Mouse (Mus musculus) macrophage (primary cell): Measurements from ENCODE around the gene Naxd. TPM values are rescaled to one million over a fixed set of nuclear protein-coding genes. Genes with fewer than 3 reads are reported as not detected.
"Not testable (repeated sequence)": the region's sequence is repeated elsewhere in the genome, so short reads cannot be mapped to it uniquely, and the experiment has no call there.

Source experiments
- H3K27ac ChIP-seq: fragments of 350-480 bp; formaldehyde crosslinking; 2 replicates; pipeline ENCODE4 v1.9.0; 2021
- H3K36me3 ChIP-seq: fragments of 350-480 bp; formaldehyde crosslinking; 2 replicates; pipeline ENCODE4 v1.9.0; 2021; ENCODE audit errors: inconsistent target
- H3K4me3 ChIP-seq: fragments of 350-480 bp; formaldehyde crosslinking; 2 replicates; pipeline ENCODE4 v1.9.0; 2021; ENCODE audit errors: inconsistent target
- H3K79me2 ChIP-seq: fragments of 350-480 bp; formaldehyde crosslinking; 2 replicates; pipeline ENCODE4 v1.9.0; 2021; ENCODE audit errors: inconsistent target
- WGBS: methylation state at CpG from one replicate; pipeline ENCODE4 v1.1.7; 2026; ENCODE audit warnings: inconsistent platforms; ENCODE audit not compliant: missing documents; 5-methylcytosine and 5-hydroxymethylcytosine counted together
- polyA plus RNA-seq: library from polyadenylated mRNA; stranded (reverse); fragments of 250-400 nt; gene quantifications from 3 replicates; pipeline ENCODE4 v1.2.4, GENCODE M21; 2018; ENCODE audit warnings: inconsistent platforms

Gene Naxd
- polyA plus RNA-seq, 1 experiment from 2014 or later, result 30.7 TPM

- H3K4me3 ChIP-seq, result no peak overlapping the region
- H3K27ac ChIP-seq, result no peak overlapping the region
- no peaks in the 10 kb centered on the region for H3K36me3 ChIP-seq
- 32% methylated on average over 22 of the region's 23 CpGs for WGBS
- H3K79me2 ChIP-seq, result peaks cover 43% of the 10 kb centered on the region
These were observed 18.3 kb upstream of the Naxd start for GRCm38 (mm10) chr8:11478807-11479527.

GRCm38 (mm10) chr8:11479591-11479990 is 17.7 kb upstream of the Naxd start:
- Histone ChIP-seq H3K4me3 (no peak overlapping the region), H3K36me3 (no peaks in the 10 kb centered on the region), H3K79me2 (peaks cover 37% of the 10 kb centered on the region), H3K27ac (no peak overlapping the region)
- 76% methylated on average over 14 of the region's 14 CpGs for WGBS

GRCm38 (mm10) chr8:11481876-11482275 is 15.4 kb upstream of the Naxd start:
- no peak overlapping the region for H3K27ac ChIP-seq
- WGBS, result 93% methylated on average over 3 of the region's 3 CpGs
- H3K79me2 ChIP-seq, result peaks cover 14% of the 10 kb centered on the region; the same call in 1 of the 2 replicates
- no peak overlapping the region for H3K4me3 ChIP-seq
- H3K36me3 ChIP-seq, result no peaks in the 10 kb centered on the region

- Histone ChIP-seq H3K36me3 (no peaks in the 10 kb centered on the region), H3K79me2 (peaks cover 8% of the 10 kb centered on the region; the same call in 1 of the 2 replicates), H3K4me3 (no peak overlapping the region), H3K27ac (no peak overlapping the region)
- 72% methylated on average over 2 of the region's 3 CpGs for WGBS
These were observed 14.8 kb upstream of the Naxd start for GRCm38 (mm10) chr8:11482537-11482936.

GRCm38 (mm10) chr8:11486142-11486541 is 11.2 kb upstream of the Naxd start:
- Histone ChIP-seq H3K36me3 (no peaks in the 10 kb centered on the region), H3K27ac (no peak overlapping the region), H3K79me2 (no peaks in the 10 kb centered on the region), H3K4me3 (no peak overlapping the region)
- whole genome bisulfite sequencing, result 18% methylated on average over 7 of the region's 7 CpGs

GRCm38 (mm10) chr8:11487229-11487628 is 10.1 kb upstream of the Naxd start:
- no peaks in the 10 kb centered on the region for H3K79me2 ChIP-seq
- H3K27ac ChIP-seq, result no peak overlapping the region
- no peak overlapping the region for H3K4me3 ChIP-seq
- H3K36me3 ChIP-seq, result no peaks in the 10 kb centered on the region
- 38% methylated on average over 4 of the region's 4 CpGs for WGBS

- H3K4me3 ChIP-seq, H3K27ac ChIP-seq, H3K36me3 ChIP-seq, H3K79me2 ChIP-seq: not testable (repeated sequence)
- WGBS, result 100% methylated on average over 2 of the region's 2 CpGs
These were observed 5.0 kb upstream of the Naxd start for GRCm38 (mm10) chr8:11492340-11492739.

- 80% methylated on average over 12 of the region's 12 CpGs for WGBS
- Histone ChIP-seq H3K79me2 (peaks cover 53% of the 10 kb centered on the region), H3K4me3 (peak overlapping the region; percentile 82), H3K36me3 (peaks cover 10% of the 10 kb centered on the region), H3K27ac (no peak overlapping the region)
These were observed 975 bp downstream of the Naxd start for GRCm38 (mm10) chr8:11498281-11498680.

- peak overlapping the region; percentile 82; the same call in 1 of the 2 replicates for H3K4me3 ChIP-seq
- H3K36me3 ChIP-seq, result peaks cover 17% of the 10 kb centered on the region
- H3K79me2 ChIP-seq, result peaks cover 53% of the 10 kb centered on the region
- 78% methylated on average over 4 of the region's 4 CpGs for WGBS
- no peak overlapping the region for H3K27ac ChIP-seq
These were observed 1.6 kb downstream of the Naxd start for GRCm38 (mm10) chr8:11498786-11499485.

GRCm38 (mm10) chr8:11503476-11504232 is 6.3 kb downstream of the Naxd start:
- H3K36me3 ChIP-seq, result peaks cover 57% of the 10 kb centered on the region
- H3K27ac ChIP-seq, result no peak overlapping the region
- H3K79me2 ChIP-seq, result peaks cover 42% of the 10 kb centered on the region
- no peak overlapping the region for H3K4me3 ChIP-seq
- WGBS, result 84% methylated on average over 13 of the region's 13 CpGs

- H3K4me3 ChIP-seq, result no peak overlapping the region
- peaks cover 18% of the 10 kb centered on the region for H3K79me2 ChIP-seq
- H3K27ac ChIP-seq, result no peak overlapping the region
- WGBS, result 96% methylated on average over 14 of the region's 14 CpGs
- peaks cover 81% of the 10 kb centered on the region for H3K36me3 ChIP-seq
These were observed 8.8 kb downstream of the Naxd start for GRCm38 (mm10) chr8:11506074-11506473.

GRCm38 (mm10) chr8:11506802-11507201 is 9.5 kb downstream of the Naxd start:
- Histone ChIP-seq H3K4me3 (no peak overlapping the region), H3K27ac (no peak overlapping the region), H3K36me3 (peaks cover 88% of the 10 kb centered on the region), H3K79me2 (peaks cover 10% of the 10 kb centered on the region)
- 59% methylated on average over 6 of the region's 6 CpGs for WGBS

GRCm38 (mm10) chr8:11508880-11509279 is 11.6 kb downstream of the Naxd start:
- WGBS, result 96% methylated on average over 10 of the region's 10 CpGs
- H3K4me3 ChIP-seq, result no peak overlapping the region
- H3K36me3 ChIP-seq, result peaks cover 93% of the 10 kb centered on the region
- no peaks in the 10 kb centered on the region for H3K79me2 ChIP-seq
- no peak overlapping the region for H3K27ac ChIP-seq

GRCm38 (mm10) chr8:11510971-11511370 is 13.7 kb downstream of the Naxd start:
- no peak overlapping the region for H3K27ac ChIP-seq
- H3K36me3 ChIP-seq, result peaks cover 86% of the 10 kb centered on the region
- H3K4me3 ChIP-seq, result no peak overlapping the region
- H3K79me2 ChIP-seq, result no peaks in the 10 kb centered on the region
- WGBS, result 92% methylated on average over 5 of the region's 5 CpGs

- no peak overlapping the region for H3K4me3 ChIP-seq
- 94% methylated on average over 9 of the region's 9 CpGs for WGBS
- H3K79me2 ChIP-seq, result no peaks in the 10 kb centered on the region
- no peak overlapping the region for H3K27ac ChIP-seq
- peaks cover 71% of the 10 kb centered on the region for H3K36me3 ChIP-seq
These were observed 15.4 kb downstream of the Naxd start for GRCm38 (mm10) chr8:11512711-11513110.
